Comparison of ENCODE assay signal across 18 mouse cellular contexts in the genomic region with DNA sequence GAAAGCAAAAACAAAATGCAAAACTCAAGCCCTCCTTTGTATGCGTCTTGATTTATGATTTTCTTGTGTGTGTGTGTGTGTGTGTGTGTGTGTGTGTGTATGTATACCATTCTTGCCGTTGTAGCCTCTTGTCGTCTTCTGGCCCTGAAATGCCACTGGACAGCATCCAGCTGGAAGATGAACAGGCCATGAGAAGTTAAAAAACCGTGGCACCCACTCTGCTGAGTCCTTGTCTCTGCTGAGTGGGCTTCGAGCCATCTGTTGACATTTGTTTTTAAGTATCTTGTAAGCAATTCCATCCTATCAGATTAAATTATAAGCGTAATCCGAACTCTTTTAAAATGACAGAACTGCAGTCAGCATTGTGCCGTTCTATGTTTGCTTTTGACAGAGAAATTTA. TPM values are rescaled to one million over a fixed set of nuclear protein-coding genes. Genes with fewer than 3 reads are reported as not detected.
DNase-seq lines count a peak whose midpoint lies in the region; ATAC-seq and TF ChIP-seq lines count a peak whose summit lies in the region.
"Had no signal": no experiment of that assay in that cellular context is flagged by ENCODE, and none has a peak within 500 bp of the region (broad histone marks: within the 10 kb centered on the region; RNA-seq: fewer than 3 reads in every experiment).

No protein-coding gene starts in this region.

- H3K4me1 ChIP-seq in hindbrain, postnatal 0 days (ENCODE audit: insufficient read depth, low read length), result peaks cover 23% of the 10 kb centered on the region; the same call in 1 of the 2 replicates
- H3K4me1 ChIP-seq in hindbrain, embryonic 11.5 days (replicated peaks; ENCODE audit: control insufficient read depth, insufficient read depth, low read length), result no peaks in the 10 kb centered on the region
- peaks cover 8% of the 10 kb centered on the region for H3K4me1 ChIP-seq in intestine, embryonic 16.5 days (ENCODE audit: control insufficient read depth, insufficient read depth, low read length)

- H3K9ac ChIP-seq in hindbrain, postnatal 0 days (replicated peaks; ENCODE audit: low read length), result no peak overlapping the region
- H3K9ac ChIP-seq in hindbrain, embryonic 11.5 days (ENCODE audit: low read depth, low read length), result no peak overlapping the region
- H3K9ac ChIP-seq in intestine, embryonic 16.5 days (ENCODE audit: low read depth, low read length), result no peak overlapping the region
- H3K9ac ChIP-seq: forebrain, embryonic 15.5 days; neural tube, embryonic 13.5 days had no signal

- no peak for TF ChIP-seq CTCF in hindbrain, postnatal 0 days (IDR thresholded peaks at IDR 0.05; ENCODE audit: low read depth)
- no peak for TF ChIP-seq CTCF in brain, embryonic 14.5 days (IDR thresholded peaks at IDR 0.05; ENCODE audit: borderline replicate concordance, extremely low read depth, insufficient read depth, insufficient read length)

- TF ChIP-seq POLR2A in brain, embryonic 14.5 days (IDR thresholded peaks at IDR 0.05; ENCODE audit: borderline replicate concordance, extremely low read depth, insufficient read depth, insufficient read length, poor library complexity, severe bottlenecking), result no peak

- no peaks in the 10 kb centered on the region for H3K36me3 ChIP-seq in hindbrain, postnatal 0 days (ENCODE audit: insufficient read depth, low read length)
- H3K36me3 ChIP-seq in hindbrain, embryonic 11.5 days (ENCODE audit: control insufficient read depth, insufficient read depth, low read length), result no peaks in the 10 kb centered on the region
- no peaks in the 10 kb centered on the region for H3K36me3 ChIP-seq in intestine, embryonic 16.5 days (ENCODE audit: control insufficient read depth, insufficient read depth, low read length)
- H3K36me3 ChIP-seq: forebrain, embryonic 15.5 days; midbrain, embryonic 10.5 days; neural tube, embryonic 13.5 days had no signal

- peak; percentile 57 for DNase-seq in cerebellum, adult 9-10 months
- no peak for DNase-seq in cerebellum, adult 9-11 months
- DNase-seq in hindbrain, postnatal 0 days (ENCODE audit: low spot score), result peak; percentile 69
- no peak for DNase-seq in hindbrain, embryonic 11.5 days (ENCODE audit: low spot score)
- peak; percentile 23 for DNase-seq in lung, postnatal 10 days
- no peak for DNase-seq in lung, postnatal 25 days (ENCODE audit: low spot score)
- peak; percentile 54 for DNase-seq in brain, embryonic 14.5 days (ENCODE audit: low read depth)
- DNase-seq: embryo, embryonic 11 days; heart, adult 11 months; heart, postnatal 4 days; kidney, adult 9 months; kidney, postnatal 36 days had no signal

- 42% methylated on average over 8 of the region's 8 CpGs for WGBS in hindbrain, postnatal 0 days
- 86% methylated on average over 8 of the region's 8 CpGs for WGBS in hindbrain, embryonic 11.5 days
- 47% methylated on average over 8 of the region's 8 CpGs for WGBS in intestine, embryonic 16.5 days

- no peak for ATAC-seq in hindbrain, postnatal 0 days
- no peak for ATAC-seq in hindbrain, embryonic 11.5 days (ENCODE audit: low FRiP score)
- no peak for ATAC-seq in intestine, embryonic 16.5 days
- ATAC-seq: forebrain, embryonic 15.5 days; inflammation-experienced regulatory T-cells, adult 6 months had no signal

- H3K27me3 ChIP-seq in hindbrain, postnatal 0 days (ENCODE audit: insufficient read depth, low read length), result no peaks in the 10 kb centered on the region
- no peaks in the 10 kb centered on the region for H3K27me3 ChIP-seq in hindbrain, embryonic 11.5 days (ENCODE audit: control insufficient read depth, insufficient read depth, low read length)
- H3K27me3 ChIP-seq in intestine, embryonic 16.5 days (replicated peaks; ENCODE audit: control insufficient read depth, insufficient read depth, low read length), result no peaks in the 10 kb centered on the region
- H3K27me3 ChIP-seq: forebrain, embryonic 15.5 days; neural tube, embryonic 13.5 days had no signal

- H3K27ac ChIP-seq in hindbrain, postnatal 0 days, result no peak overlapping the region
- no peak overlapping the region for H3K27ac ChIP-seq in hindbrain, embryonic 11.5 days (ENCODE audit: low read depth, low read length)
- no peak overlapping the region for H3K27ac ChIP-seq in intestine, embryonic 16.5 days (ENCODE audit: low read length)
- H3K27ac ChIP-seq: forebrain, embryonic 15.5 days; midbrain, embryonic 10.5 days; neural tube, embryonic 13.5 days; stomach, postnatal 0 days had no signal

- no peak overlapping the region for H3K4me2 ChIP-seq in hindbrain, postnatal 0 days (ENCODE audit: low read depth, low read length)
- H3K4me2 ChIP-seq in hindbrain, embryonic 11.5 days (replicated peaks; ENCODE audit: low read depth, low read length), result no peak overlapping the region
- no peak overlapping the region for H3K4me2 ChIP-seq in intestine, embryonic 16.5 days (ENCODE audit: low read depth, low read length)
- H3K4me2 ChIP-seq: forebrain, embryonic 15.5 days; neural tube, embryonic 13.5 days had no signal

- H3K4me3 ChIP-seq in hindbrain, postnatal 0 days (ENCODE audit: low read length), result no peak overlapping the region
- H3K4me3 ChIP-seq in hindbrain, embryonic 11.5 days (ENCODE audit: low read depth, low read length), result no peak overlapping the region
- H3K4me3 ChIP-seq in intestine, embryonic 16.5 days (ENCODE audit: low read length), result no peak overlapping the region
- H3K4me3 ChIP-seq: forebrain, embryonic 15.5 days; midbrain, embryonic 10.5 days; neural tube, embryonic 13.5 days had no signal

- no peaks in the 10 kb centered on the region for H3K9me3 ChIP-seq in hindbrain, postnatal 0 days (ENCODE audit: low read length)
- no peaks in the 10 kb centered on the region for H3K9me3 ChIP-seq in hindbrain, embryonic 11.5 days (ENCODE audit: control insufficient read depth, low read length)
- H3K9me3 ChIP-seq in intestine, embryonic 16.5 days (ENCODE audit: control insufficient read depth, low read length), result no peaks in the 10 kb centered on the region
- H3K9me3 ChIP-seq: forebrain, embryonic 15.5 days; midbrain, embryonic 10.5 days; neural tube, embryonic 13.5 days had no signal

RNA-seq across cellular contexts. Expression of a gene that starts 8.5 kb away (rescaled TPM):
- total RNA-seq in hindbrain, postnatal 0 days (2014; rRNA removed), result 137 and 159 TPM in 2 replicates
- polyA plus RNA-seq in hindbrain, postnatal 0 days (2015; fragmentation: Nextera tagmentation; extraction: Ambion mirVana), result 177 and 180 TPM in 2 replicates
- 70.9 and 71.9 TPM in 2 replicates for polyA plus RNA-seq in hindbrain, embryonic 11.5 days (2014; fragmentation: Nextera tagmentation; extraction: Ambion mirVana)
- 55.4 and 78.6 TPM in 2 replicates for polyA plus RNA-seq in brain, embryonic 14.5 days (2012; rRNA removed)
- polyA plus RNA-seq in intestine, embryonic 16.5 days (2015; fragmentation: Nextera tagmentation; extraction: Ambion mirVana), result 33.6 and 35.0 TPM in 2 replicates

Comparison
In these comparisons a context has a peak if more than half of its experiments do, and no peak if none do; other contexts are left out.
1. DNase-seq: peak in cerebellum, adult 9-10 months (single experiment), hindbrain, postnatal 0 days (single experiment), lung, postnatal 10 days (single experiment) and brain, embryonic 14.5 days (single experiment); none in cerebellum, adult 9-11 months (single experiment), hindbrain, embryonic 11.5 days (single experiment) and lung, postnatal 25 days (single experiment).